Mouse (Mus musculus): ENCODE data around the gene Sik3. TPM values are rescaled to one million over a fixed set of nuclear protein-coding genes. Genes with fewer than 3 reads are reported as not detected.

Sik3 gene
- total and polyA plus RNA-seq, 3 experiments = 30.7 to 81.1 (median 62.1) TPM

DNA sequence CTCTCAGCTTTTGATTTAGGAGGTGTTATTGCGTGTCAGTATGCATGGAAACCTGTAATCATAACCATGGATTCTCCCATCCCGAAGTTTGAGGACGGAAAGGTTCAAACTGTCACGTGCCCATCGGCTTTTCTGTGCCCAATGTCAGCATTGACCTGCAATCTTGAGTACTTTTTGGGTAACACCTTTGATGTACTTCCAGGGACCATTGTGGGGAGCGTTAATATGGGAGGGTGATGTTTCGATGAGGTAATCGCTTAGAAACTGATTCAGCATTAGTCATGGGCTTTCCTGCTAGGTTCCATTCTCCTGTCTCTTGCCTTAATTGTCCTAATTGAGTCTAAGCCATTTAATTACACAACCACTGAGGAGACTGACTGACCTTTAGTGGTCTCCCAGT lies 24.3 kb downstream of the Sik3 start:
- no peaks in the 10 kb centered on the region for H3K27me3 ChIP-seq (ENCODE audit: control insufficient read depth, insufficient read depth, low read length)
- TF ChIP-seq CTCF (IDR thresholded peaks at IDR 0.05) (no peak), POLR2A (IDR thresholded peaks at IDR 0.05; ENCODE audit: insufficient read depth, low read depth, low read length) (no peak), EP300 (IDR thresholded peaks at IDR 0.05; ENCODE audit: insufficient read depth, low read depth, low read length) (no peak)
- peaks cover 7% of the 10 kb centered on the region for H3K79me2 ChIP-seq (replicated peaks; ENCODE audit: control insufficient read depth, insufficient read depth, low read length)
- H3K9ac ChIP-seq (ENCODE audit: low read depth, low read length) = no peak overlapping the region
- H3K27ac ChIP-seq = no peak overlapping the region
- H3K36me3 ChIP-seq (ENCODE audit: control insufficient read depth, insufficient read depth, low read length) = peaks cover 10% of the 10 kb centered on the region
- 94% methylated on average over 8 of the region's 8 CpGs for WGBS
- no peak for DNase-seq
- H3K4me1 ChIP-seq (ENCODE audit: control insufficient read depth, insufficient read depth, low read length) = peaks cover 15% of the 10 kb centered on the region
- intact Hi-C loops (cut with DNase I) = no loop called here
- H3K4me3 ChIP-seq = no peak overlapping the region

DNA sequence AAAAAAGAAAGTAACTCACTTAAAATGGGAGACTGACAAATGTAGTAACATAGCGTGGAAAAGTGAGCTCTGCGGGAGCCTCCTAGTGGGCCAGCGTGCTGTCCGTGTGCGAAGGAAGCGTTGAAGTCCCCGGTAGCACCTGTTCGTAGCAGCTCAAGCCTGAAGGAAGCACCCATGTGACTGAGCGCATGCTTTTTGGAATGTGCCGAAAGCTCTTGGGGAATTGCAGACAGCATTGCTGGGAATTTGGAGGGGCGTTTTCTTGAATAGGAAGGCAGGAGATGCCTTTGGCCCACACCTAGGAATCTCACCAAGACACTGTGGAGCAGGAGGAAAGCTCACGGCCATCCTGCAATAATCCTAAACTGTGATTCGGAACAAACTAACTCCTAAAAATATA lies 26.2 kb downstream of the Sik3 start:
- H3K79me2 ChIP-seq (replicated peaks; ENCODE audit: control insufficient read depth, insufficient read depth, low read length) = peaks cover 9% of the 10 kb centered on the region
- no peaks in the 10 kb centered on the region for H3K36me3 ChIP-seq (ENCODE audit: control insufficient read depth, insufficient read depth, low read length)
- no peak overlapping the region for H3K9ac ChIP-seq (ENCODE audit: low read depth, low read length)
- no peak overlapping the region for H3K27ac ChIP-seq
- intact Hi-C loops (cut with DNase I) = no loop called here
- WGBS = 90% methylated on average over 13 of the region's 13 CpGs
- no peak overlapping the region for H3K4me3 ChIP-seq
- peaks cover 6% of the 10 kb centered on the region for H3K4me1 ChIP-seq (ENCODE audit: control insufficient read depth, insufficient read depth, low read length)
- TF ChIP-seq EP300 (IDR thresholded peaks at IDR 0.05; ENCODE audit: insufficient read depth, low read depth, low read length) (no peak), CTCF (IDR thresholded peaks at IDR 0.05) (no peak), POLR2A (IDR thresholded peaks at IDR 0.05; ENCODE audit: insufficient read depth, low read depth, low read length) (no peak)
- no peaks in the 10 kb centered on the region for H3K27me3 ChIP-seq (ENCODE audit: control insufficient read depth, insufficient read depth, low read length)
- DNase-seq = no peak

DNA sequence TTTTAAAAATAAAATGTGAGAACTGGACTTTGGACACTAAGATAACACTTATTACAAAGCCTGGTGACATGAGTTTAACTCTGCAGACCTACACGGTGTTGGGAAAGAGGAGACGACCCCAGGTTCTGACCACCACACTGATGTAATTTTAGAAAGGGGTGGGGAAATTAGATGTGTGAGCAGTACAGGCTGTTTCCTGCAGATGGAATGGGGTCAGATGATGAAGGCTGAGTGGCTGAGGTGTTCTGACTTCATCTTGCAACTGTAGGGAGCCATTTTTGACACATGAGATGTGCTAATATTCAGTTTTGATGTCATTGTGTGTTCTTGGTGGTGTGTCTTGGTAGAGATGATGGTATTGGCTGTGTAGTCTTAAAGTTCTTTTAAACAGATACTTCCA lies 28.6 kb downstream of the Sik3 start:
- H3K27me3 ChIP-seq (ENCODE audit: control insufficient read depth, insufficient read depth, low read length) = no peaks in the 10 kb centered on the region
- no peaks in the 10 kb centered on the region for H3K4me1 ChIP-seq (ENCODE audit: control insufficient read depth, insufficient read depth, low read length)
- H3K4me3 ChIP-seq = no peak overlapping the region
- no peak overlapping the region for H3K27ac ChIP-seq
- no peak for DNase-seq
- no peaks in the 10 kb centered on the region for H3K36me3 ChIP-seq (ENCODE audit: control insufficient read depth, insufficient read depth, low read length)
- H3K79me2 ChIP-seq (replicated peaks; ENCODE audit: control insufficient read depth, insufficient read depth, low read length) = peaks cover 9% of the 10 kb centered on the region
- H3K9ac ChIP-seq (ENCODE audit: low read depth, low read length) = no peak overlapping the region
- intact Hi-C loops (cut with DNase I) = no loop called here
- 56% methylated on average over 2 of the region's 2 CpGs for WGBS
- TF ChIP-seq EP300 (IDR thresholded peaks at IDR 0.05; ENCODE audit: insufficient read depth, low read depth, low read length) (no peak), CTCF (IDR thresholded peaks at IDR 0.05) (no peak), POLR2A (IDR thresholded peaks at IDR 0.05; ENCODE audit: insufficient read depth, low read depth, low read length) (no peak)

DNA sequence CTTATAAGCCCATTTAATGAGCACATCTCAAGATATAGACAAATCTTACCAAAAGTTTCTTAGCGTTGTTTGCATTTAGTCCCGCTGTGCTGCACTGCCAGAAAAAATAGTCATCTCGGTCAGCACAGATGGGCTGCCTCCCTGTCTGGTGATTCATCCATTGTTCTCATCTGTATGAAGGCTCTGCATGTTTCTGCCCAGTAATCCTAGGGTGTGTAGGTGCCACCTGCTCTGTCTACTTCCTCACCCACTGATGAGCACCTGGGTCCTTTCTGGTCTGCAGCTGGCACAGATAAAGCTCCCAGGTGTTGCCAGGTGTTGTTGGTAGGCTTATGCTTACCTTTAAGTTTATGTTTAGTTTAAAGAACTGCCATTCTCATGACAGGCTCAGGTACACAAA lies 29.8 kb downstream of the Sik3 start:
- no peak overlapping the region for H3K9ac ChIP-seq (ENCODE audit: low read depth, low read length)
- no peak for DNase-seq
- H3K79me2 ChIP-seq (replicated peaks; ENCODE audit: control insufficient read depth, insufficient read depth, low read length) = peaks cover 6% of the 10 kb centered on the region
- intact Hi-C loops (cut with DNase I) = no loop called here
- no peak overlapping the region for H3K4me3 ChIP-seq
- no peaks in the 10 kb centered on the region for H3K4me1 ChIP-seq (ENCODE audit: control insufficient read depth, insufficient read depth, low read length)
- no peaks in the 10 kb centered on the region for H3K36me3 ChIP-seq (ENCODE audit: control insufficient read depth, insufficient read depth, low read length)
- H3K27ac ChIP-seq = no peak overlapping the region
- no peaks in the 10 kb centered on the region for H3K27me3 ChIP-seq (ENCODE audit: control insufficient read depth, insufficient read depth, low read length)
- 52% methylated on average over 3 of the region's 3 CpGs for WGBS
- TF ChIP-seq EP300 (IDR thresholded peaks at IDR 0.05; ENCODE audit: insufficient read depth, low read depth, low read length) (no peak), POLR2A (IDR thresholded peaks at IDR 0.05; ENCODE audit: insufficient read depth, low read depth, low read length) (no peak), CTCF (IDR thresholded peaks at IDR 0.05) (no peak)

DNA sequence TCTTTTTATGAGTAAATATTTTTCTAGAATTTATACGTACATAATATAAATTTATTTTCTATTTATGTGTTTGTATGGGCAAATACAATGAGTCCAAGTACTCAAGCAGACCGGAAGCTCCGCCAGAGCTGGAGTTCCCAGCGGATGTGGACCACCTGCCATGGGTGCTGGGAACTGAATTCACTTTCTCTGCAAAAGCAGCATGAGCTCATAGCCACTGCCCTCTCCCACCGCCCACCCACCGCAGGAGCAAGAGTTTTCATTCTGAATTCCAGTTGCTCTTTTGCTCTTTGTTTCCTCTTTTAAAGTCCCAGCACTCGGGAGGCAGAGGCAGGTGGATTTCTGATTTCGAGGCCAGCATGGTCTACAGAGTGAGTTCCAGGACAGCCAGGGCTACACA lies 31.0 kb downstream of the Sik3 start:
- H3K4me3 ChIP-seq = no peak overlapping the region
- no peaks in the 10 kb centered on the region for H3K4me1 ChIP-seq (ENCODE audit: control insufficient read depth, insufficient read depth, low read length)
- peaks cover 3% of the 10 kb centered on the region; the same call in 1 of the 2 replicates for H3K79me2 ChIP-seq (replicated peaks; ENCODE audit: control insufficient read depth, insufficient read depth, low read length)
- 95% methylated on average over 8 of the region's 8 CpGs for WGBS
- no peak for DNase-seq
- no peaks in the 10 kb centered on the region for H3K27me3 ChIP-seq (ENCODE audit: control insufficient read depth, insufficient read depth, low read length)
- no peak for TF ChIP-seq POLR2A (IDR thresholded peaks at IDR 0.05; ENCODE audit: insufficient read depth, low read depth, low read length)
- TF ChIP-seq CTCF (IDR thresholded peaks at IDR 0.05) = no peak
- TF ChIP-seq EP300 (IDR thresholded peaks at IDR 0.05; ENCODE audit: insufficient read depth, low read depth, low read length) = no peak
- no peak overlapping the region for H3K27ac ChIP-seq
- intact Hi-C loops (cut with DNase I) = no loop called here
- H3K9ac ChIP-seq (ENCODE audit: low read depth, low read length) = no peak overlapping the region
- no peaks in the 10 kb centered on the region for H3K36me3 ChIP-seq (ENCODE audit: control insufficient read depth, insufficient read depth, low read length)

DNA sequence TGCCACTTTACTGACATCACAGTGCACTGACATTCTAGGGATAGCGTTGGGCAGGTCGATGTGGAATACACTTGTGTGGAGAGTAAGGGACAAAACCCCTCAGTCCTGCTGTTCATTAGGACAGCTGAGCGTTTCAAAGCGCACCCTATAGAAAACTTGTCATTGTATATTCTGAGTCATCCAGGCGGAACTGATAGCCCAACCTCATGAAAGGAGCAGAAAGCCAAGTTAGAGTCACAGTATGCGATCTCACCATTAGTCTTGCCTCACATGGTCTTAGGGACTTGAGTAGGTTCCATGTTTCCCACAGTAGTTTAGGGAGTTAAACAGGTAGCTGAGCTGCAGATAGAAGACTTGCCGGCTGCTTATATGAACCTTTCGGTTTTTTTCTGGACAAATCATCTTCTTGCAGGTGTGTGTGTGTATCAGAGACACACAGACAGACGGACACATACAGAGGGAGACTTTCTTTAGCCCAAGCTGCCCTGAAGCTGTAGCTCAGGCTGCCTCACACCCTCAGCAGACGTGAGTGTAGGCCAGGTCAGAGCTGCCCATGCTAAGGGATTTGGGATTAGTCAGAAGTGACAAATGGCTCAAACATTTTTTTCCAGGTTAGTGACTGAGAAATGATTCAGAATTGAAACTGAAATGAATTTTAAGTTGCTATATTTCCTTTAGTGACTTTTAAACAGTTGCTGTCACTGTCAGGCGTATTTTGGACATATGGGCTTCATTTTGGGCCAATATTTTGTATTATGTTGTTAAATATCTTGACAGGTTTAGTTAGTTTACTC lies 34.3 kb downstream of the Sik3 start:
- intact Hi-C loops (cut with DNase I) = no loop called here
- Histone ChIP-seq H3K36me3 (ENCODE audit: control insufficient read depth, insufficient read depth, low read length) (peaks cover 2% of the 10 kb centered on the region; the same call in 1 of the 2 replicates), H3K4me3 (no peak overlapping the region), H3K79me2 (replicated peaks; ENCODE audit: control insufficient read depth, insufficient read depth, low read length) (peaks cover 4% of the 10 kb centered on the region), H3K9ac (ENCODE audit: low read depth, low read length) (no peak overlapping the region), H3K4me1 (ENCODE audit: control insufficient read depth, insufficient read depth, low read length) (peaks cover 7% of the 10 kb centered on the region), H3K27me3 (ENCODE audit: control insufficient read depth, insufficient read depth, low read length) (no peaks in the 10 kb centered on the region), H3K27ac (no peak overlapping the region)
- DNase-seq = no peak
- TF ChIP-seq EP300 (IDR thresholded peaks at IDR 0.05; ENCODE audit: insufficient read depth, low read depth, low read length) = no peak
- 85% methylated on average over 11 of the region's 11 CpGs for WGBS
